Mouse (Mus musculus) lung, embryonic 15.5 days (tissue): ENCODE measurements around the gene 2410141K09Rik. TPM values are rescaled to one million over a fixed set of nuclear protein-coding genes. Genes with fewer than 3 reads are reported as not detected.
"Not testable (repeated sequence)": the region's sequence is repeated elsewhere in the genome, so short reads cannot be mapped to it uniquely, and the experiment has no call there.

Experiments
- ATAC-seq: fragments of 200-750 bp; cut with Nextera tagmentation; 2 replicates; pipeline ENCODE4 v1.8.0; 2017; ENCODE audit warnings: moderate number of reproducible peaks, borderline replicate concordance; ENCODE audit not compliant: low FRiP score, low TSS enrichment; ENCODE audit errors: extremely low read depth
- H3K27ac ChIP-seq: fragments of 300-500 bp; sonication (generic); 2 replicates; pipeline ENCODE4 v1.5.1; 2015; ENCODE audit warnings: moderate library complexity, mild to moderate bottlenecking, inconsistent platforms
- H3K27me3 ChIP-seq: fragments of 300-500 bp; sonication (generic); 2 replicates; pipeline ENCODE4 v1.6.1; 2015; ENCODE audit warnings: inconsistent platforms
- H3K36me3 ChIP-seq: fragments of 300-500 bp; sonication (generic); 2 replicates; pipeline ENCODE4 v1.6.1; 2015; ENCODE audit warnings: inconsistent platforms
- H3K4me1 ChIP-seq: fragments of 300-500 bp; sonication (generic); 2 replicates; pipeline ENCODE4 v1.6.1; 2015; ENCODE audit warnings: inconsistent platforms
- H3K4me2 ChIP-seq: fragments of 300-500 bp; sonication (generic); 2 replicates; pipeline ENCODE4 v1.6.1; 2015; ENCODE audit warnings: inconsistent platforms, mild to moderate bottlenecking, moderate library complexity
- H3K4me3 ChIP-seq: fragments of 300-500 bp; sonication (generic); 2 replicates; pipeline ENCODE4 v1.5.1; 2015; ENCODE audit warnings: mild to moderate bottlenecking, inconsistent platforms
- H3K9ac ChIP-seq: fragments of 300-500 bp; sonication (generic); 2 replicates; pipeline ENCODE4 v1.6.1; 2015; ENCODE audit warnings: inconsistent platforms
- H3K9me3 ChIP-seq: fragments of 300-500 bp; sonication (generic); 2 replicates; pipeline ENCODE4 v1.6.1; 2016; ENCODE audit warnings: inconsistent platforms
- WGBS: fragments of 180-500 bp; shearing (Covaris S2); methylation state at CpG from one replicate; pipeline ENCODE4 v1.1.7; 2015; 5-methylcytosine and 5-hydroxymethylcytosine counted together
- polyA plus RNA-seq: library from polyadenylated mRNA; unstranded; fragments of >200 nt; fragmentation: Nextera tagmentation; extraction: Ambion mirVana; gene quantifications from 2 replicates; pipeline ENCODE4 v1.2.1, GENCODE M21; 2015

Gene 2410141K09Rik
- not detected in 2 replicates for polyA plus RNA-seq

- WGBS = no CpG with 5 or more reads among the region's 6 CpGs
Measured at GRCm38 (mm10) chr13:66441018-66441417, at the start of gene 2410141K09Rik. Gene 2410141K09Rik (minus strand): TSS chr13:66441118.

GRCm38 (mm10) chr13:66426858-66427257 lies 14.1 kb downstream of the 2410141K09Rik start:
- H3K9ac ChIP-seq, H3K4me3 ChIP-seq, H3K36me3 ChIP-seq, H3K27ac ChIP-seq, H3K4me1 ChIP-seq, H3K4me2 ChIP-seq, H3K9me3 ChIP-seq, ATAC-seq, H3K27me3 ChIP-seq: not testable (repeated sequence)
- no CpG with 5 or more reads among the region's 5 CpGs for WGBS

More at GRCm38 (mm10) chr13:66441018-66441417, at the start of gene 2410141K09Rik:
- not testable (repeated sequence) for H3K9ac ChIP-seq, H3K4me2 ChIP-seq, H3K27me3 ChIP-seq, H3K27ac ChIP-seq, H3K9me3 ChIP-seq, ATAC-seq, H3K4me3 ChIP-seq, H3K4me1 ChIP-seq, H3K36me3 ChIP-seq

- not testable (repeated sequence) for H3K4me1 ChIP-seq, H3K4me2 ChIP-seq, ATAC-seq, H3K36me3 ChIP-seq, H3K27me3 ChIP-seq, H3K9ac ChIP-seq, H3K9me3 ChIP-seq, H3K27ac ChIP-seq, H3K4me3 ChIP-seq
- WGBS = no CpG with 5 or more reads among the region's 2 CpGs
Measured at GRCm38 (mm10) chr13:66414962-66415361, 26.0 kb downstream of the 2410141K09Rik start.

Other genes starting within 250 kb of the 2410141K09Rik start
- gene Gm10772, start 213.5 kb downstream of the 2410141K09Rik start, polyA plus RNA-seq = not detected in 2 replicates